Mouse (Mus musculus) liver, adult 2 months (tissue): ENCODE results near the gene Nrip1. TPM values are rescaled to one million over a fixed set of nuclear protein-coding genes. Genes with fewer than 3 reads are reported as not detected.
A peak's percentile ranks its signal among the peaks of the same experiment; 100 is the strongest.

Experiments
- DNase-seq: peaks from one replicate; pipeline ENCODE4 v3.0.0-alpha.2; 2011; ENCODE audit warnings: low read depth, low spot score; ENCODE audit errors: extremely low read depth
- H3K27ac ChIP-seq: fragments of 200-500 bp; replicated peaks from 2 replicates; pipeline ENCODE4 v1.5.1; 2012; ENCODE audit warnings: low read depth, mild to moderate bottlenecking, control low read depth, inconsistent platforms, low read length; ENCODE audit not compliant: insufficient read depth
- H3K27me3 ChIP-seq: fragments of 200-500 bp; 2 replicates; pipeline ENCODE4 v1.6.1; 2012; ENCODE audit warnings: mild to moderate bottlenecking, moderate library complexity, low read length, inconsistent platforms; ENCODE audit not compliant: control insufficient read depth, insufficient read depth
- H3K36me3 ChIP-seq: fragments of 200-500 bp; 2 replicates; pipeline ENCODE4 v1.6.1; 2012; ENCODE audit warnings: low read length, inconsistent platforms; ENCODE audit not compliant: control insufficient read depth, insufficient read depth
- H3K4me1 ChIP-seq: fragments of 200-500 bp; 2 replicates; pipeline ENCODE4 v1.6.1; 2011; ENCODE audit warnings: low read length; ENCODE audit not compliant: control insufficient read depth, insufficient read depth
- H3K4me3 ChIP-seq: fragments of 200-500 bp; 2 replicates; pipeline ENCODE4 v1.5.1; 2011; ENCODE audit warnings: low read depth, mild to moderate bottlenecking, control low read depth, low read length, moderate library complexity; ENCODE audit not compliant: insufficient read depth
- H3K79me2 ChIP-seq: fragments of 200-500 bp; 2 replicates; pipeline ENCODE4 v1.6.1; 2012; ENCODE audit warnings: inconsistent platforms, mild to moderate bottlenecking, low read length, moderate library complexity; ENCODE audit not compliant: control insufficient read depth, insufficient read depth
- H3K9ac ChIP-seq: fragments of 200-500 bp; 2 replicates; pipeline ENCODE4 v1.6.1; 2012; ENCODE audit warnings: low read depth, mild to moderate bottlenecking, control low read depth, inconsistent platforms, low read length
- CTCF ChIP-seq: fragments of 200-500 bp; IDR thresholded peaks from 2 replicates; pipeline ENCODE4 v1.5.1; 2011; ENCODE audit warnings: low read depth, low read length, control low read depth
- POLR2A ChIP-seq: fragments of 200-500 bp; IDR thresholded peaks from 2 replicates; pipeline ENCODE4 v1.6.1; 2011; ENCODE audit warnings: low read length, control low read depth; ENCODE audit not compliant: insufficient read depth; ENCODE audit errors: extremely low read depth
- WGBS: fragments of 180-500 bp; shearing (Covaris S2); methylation state at CpG from one replicate; pipeline ENCODE4 v1.1.7; 2018; 5-methylcytosine and 5-hydroxymethylcytosine counted together
- polyA plus RNA-seq: library from polyadenylated mRNA; depleted of rRNA; stranded (reverse); fragments of >200 nt; gene quantifications from 2 replicates; pipeline ENCODE4 v1.2.3, GENCODE M21; 2012
- total RNA-seq: library from RNA; depleted of rRNA; stranded (reverse); fragments of >200 nt; gene quantifications from 2 replicates; pipeline ENCODE4 v1.2.3, GENCODE M21; 2014

Nrip1 gene
- total and polyA plus RNA-seq, 2 experiments = 2.9 to 8.9 TPM

- H3K36me3 ChIP-seq = no peaks in the 10 kb centered on the region
- no peak overlapping the region for H3K4me3 ChIP-seq
- DNase-seq = no peak
- WGBS = 76% methylated on average over 10 of the region's 10 CpGs
- no peak overlapping the region for H3K9ac ChIP-seq
- H3K27me3 ChIP-seq = no peaks in the 10 kb centered on the region
- no peak overlapping the region for H3K27ac ChIP-seq
- peaks cover 11% of the 10 kb centered on the region for H3K4me1 ChIP-seq
- TF ChIP-seq CTCF = no peak
- no peak for TF ChIP-seq POLR2A
- peaks cover 59% of the 10 kb centered on the region for H3K79me2 ChIP-seq
Observed at GRCm38 (mm10) chr16:76339256-76339655, 34.4 kb downstream of the Nrip1 start.

GRCm38 (mm10) chr16:76337351-76337750 lies 36.3 kb downstream of the Nrip1 start:
- Histone ChIP-seq H3K4me3 (no peak overlapping the region), H3K79me2 (peaks cover 50% of the 10 kb centered on the region), H3K27ac (no peak overlapping the region), H3K4me1 (peaks cover 11% of the 10 kb centered on the region), H3K9ac (no peak overlapping the region), H3K27me3 (no peaks in the 10 kb centered on the region), H3K36me3 (no peaks in the 10 kb centered on the region)
- WGBS = 92% methylated on average over 7 of the region's 7 CpGs
- no peak for DNase-seq
- no peak for TF ChIP-seq POLR2A
- no peak for TF ChIP-seq CTCF

GRCm38 (mm10) chr16:76336932-76337331 lies 36.7 kb downstream of the Nrip1 start:
- Histone ChIP-seq H3K9ac (no peak overlapping the region), H3K36me3 (no peaks in the 10 kb centered on the region), H3K27ac (no peak overlapping the region), H3K4me1 (peaks cover 7% of the 10 kb centered on the region), H3K79me2 (peaks cover 50% of the 10 kb centered on the region), H3K27me3 (no peaks in the 10 kb centered on the region), H3K4me3 (no peak overlapping the region)
- 81% methylated on average over 11 of the region's 11 CpGs for WGBS
- TF ChIP-seq CTCF (no peak), POLR2A (no peak)
- DNase-seq = no peak

GRCm38 (mm10) chr16:76335913-76336312 lies 37.7 kb downstream of the Nrip1 start:
- Histone ChIP-seq H3K27ac (no peak overlapping the region), H3K9ac (no peak overlapping the region), H3K27me3 (no peaks in the 10 kb centered on the region), H3K36me3 (no peaks in the 10 kb centered on the region), H3K4me3 (no peak overlapping the region), H3K79me2 (peaks cover 51% of the 10 kb centered on the region), H3K4me1 (peaks cover 7% of the 10 kb centered on the region; the same call in 1 of the 2 replicates)
- no peak for DNase-seq
- 89% methylated on average over 6 of the region's 6 CpGs for WGBS
- TF ChIP-seq CTCF = no peak
- TF ChIP-seq POLR2A = no peak

- Histone ChIP-seq H3K4me3 (no peak overlapping the region), H3K9ac (no peak overlapping the region), H3K36me3 (no peaks in the 10 kb centered on the region), H3K27ac (no peak overlapping the region), H3K79me2 (peaks cover 43% of the 10 kb centered on the region; the same call in 1 of the 2 replicates), H3K4me1 (peaks cover 7% of the 10 kb centered on the region; the same call in 1 of the 2 replicates), H3K27me3 (no peaks in the 10 kb centered on the region)
- 28% methylated on average over 7 of the region's 7 CpGs for WGBS
- peak; percentile 45 for DNase-seq
- TF ChIP-seq CTCF (no peak), POLR2A (no peak)
Observed at GRCm38 (mm10) chr16:76332127-76332526, 41.5 kb downstream of the Nrip1 start.

GRCm38 (mm10) chr16:76331231-76331630 lies 42.4 kb downstream of the Nrip1 start:
- WGBS = 32% methylated on average over 7 of the region's 7 CpGs
- no peaks in the 10 kb centered on the region for H3K36me3 ChIP-seq
- H3K27me3 ChIP-seq = no peaks in the 10 kb centered on the region
- DNase-seq = peak; percentile 64
- no peak overlapping the region for H3K4me3 ChIP-seq
- TF ChIP-seq CTCF = no peak
- TF ChIP-seq POLR2A = no peak
- peaks cover 7% of the 10 kb centered on the region; the same call in 1 of the 2 replicates for H3K4me1 ChIP-seq
- H3K79me2 ChIP-seq = peaks cover 34% of the 10 kb centered on the region; the same call in 1 of the 2 replicates
- no peak overlapping the region for H3K9ac ChIP-seq
- H3K27ac ChIP-seq = no peak overlapping the region
